Mouse (Mus musculus) cerebellum, adult 2 months (tissue): ENCODE measurements around the gene Rfx3. TPM values are rescaled to one million over a fixed set of nuclear protein-coding genes. Genes with fewer than 3 reads are reported as not detected.

Experiments used
- DNase-seq, 2 experiments: peaks; one replicate each; pipeline ENCODE4 v3.0.0; 2021
- H3K27ac ChIP-seq: fragments of 200-500 bp; 2 replicates; pipeline ENCODE4 v1.5.1; 2012; ENCODE audit warnings: low read length, control low read depth, inconsistent platforms; ENCODE audit not compliant: insufficient read depth
- H3K27me3 ChIP-seq: fragments of 200-500 bp; 2 replicates; pipeline ENCODE4 v1.6.1; 2012; ENCODE audit warnings: inconsistent platforms, mild to moderate bottlenecking, low read length, moderate library complexity; ENCODE audit not compliant: control insufficient read depth, insufficient read depth
- H3K4me1 ChIP-seq: fragments of 200-500 bp; 2 replicates; pipeline ENCODE4 v1.6.1; 2011; ENCODE audit warnings: low read length; ENCODE audit not compliant: control insufficient read depth, insufficient read depth
- H3K4me3 ChIP-seq: fragments of 200-500 bp; replicated peaks from 2 replicates; pipeline ENCODE3; 2011; ENCODE audit warnings: mild to moderate bottlenecking, low read depth, low read length, control low read depth; ENCODE audit not compliant: insufficient read depth
- CTCF ChIP-seq: fragments of 200-500 bp; IDR thresholded peaks from 2 replicates; pipeline ENCODE4 v1.5.1; 2011; ENCODE audit warnings: low read depth, mild to moderate bottlenecking, control low read depth, low read length, moderate library complexity, borderline replicate concordance; ENCODE audit not compliant: insufficient read depth
- POLR2A ChIP-seq: fragments of 200-500 bp; IDR thresholded peaks from 2 replicates; pipeline ENCODE4 v1.6.1; 2011; ENCODE audit warnings: low read length, control low read depth, borderline replicate concordance; ENCODE audit not compliant: insufficient read depth
- WGBS: fragments of 180-500 bp; shearing (Covaris S2); methylation state at CpG from one replicate; pipeline ENCODE4 v1.1.7; 2018; 5-methylcytosine and 5-hydroxymethylcytosine counted together
- polyA plus RNA-seq: library from polyadenylated mRNA; depleted of rRNA; stranded (reverse); fragments of >200 nt; gene quantifications from 2 replicates; pipeline ENCODE4 v1.2.3, GENCODE M21; 2012

Rfx3 gene
- polyA plus RNA-seq, 1 experiment: 7.8 TPM

DNA sequence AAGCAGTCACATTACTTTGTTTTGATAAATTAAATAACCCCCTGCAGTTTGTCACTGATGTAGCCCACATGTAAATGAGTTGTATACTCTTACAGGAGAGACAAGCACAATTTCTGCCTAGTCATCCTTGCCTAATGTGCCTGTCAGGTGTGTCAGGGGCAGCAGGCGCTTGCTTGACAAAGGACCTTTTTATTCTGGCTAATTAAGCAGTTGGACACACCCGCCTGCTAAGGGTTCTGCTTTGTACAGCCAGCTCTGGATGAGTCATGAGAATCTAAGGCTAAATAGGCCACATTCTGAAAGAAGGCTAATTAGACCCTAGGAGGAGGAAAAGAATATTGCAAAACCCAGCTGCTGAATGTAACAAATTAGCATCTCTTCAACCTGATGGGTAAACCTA is 106.3 kb downstream of the Rfx3 start:
- no peak for TF ChIP-seq CTCF
- no peak for TF ChIP-seq POLR2A
- H3K4me1 ChIP-seq: peaks cover 8% of the 10 kb centered on the region
- WGBS: 5% methylated on average over 2 of the region's 2 CpGs
- H3K27ac ChIP-seq: no peak overlapping the region
- peak; percentile 47 to 83 for DNase-seq
- no peaks in the 10 kb centered on the region for H3K27me3 ChIP-seq
- no peak overlapping the region for H3K4me3 ChIP-seq

DNA sequence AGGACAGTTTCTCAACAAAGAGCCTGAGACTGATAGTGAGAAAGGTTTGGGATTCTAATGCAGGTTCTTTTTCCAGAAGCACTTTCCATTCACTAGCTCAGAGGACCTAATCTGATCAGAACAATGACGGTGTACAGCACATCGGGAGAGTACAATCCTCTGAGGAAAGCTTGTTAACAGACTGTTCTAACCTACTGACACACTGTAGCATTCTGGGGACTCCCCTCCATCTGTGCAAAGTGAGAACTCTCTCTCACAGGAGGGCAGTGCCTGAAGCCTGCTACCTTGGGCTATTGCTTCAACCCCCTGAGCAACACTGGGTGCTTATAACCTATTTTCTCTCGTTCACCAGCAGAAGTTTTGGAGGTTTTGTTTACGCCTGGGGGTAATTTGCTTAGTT is 106.8 kb downstream of the Rfx3 start:
- DNase-seq: peak in 1 of 2 experiments; percentile 26
- TF ChIP-seq POLR2A: no peak
- TF ChIP-seq CTCF: no peak
- Histone ChIP-seq H3K27me3 (no peaks in the 10 kb centered on the region), H3K4me1 (peaks cover 8% of the 10 kb centered on the region), H3K27ac (0 out of 2 replicates have a peak overlapping the region, but pooled peaks have one; percentile 54), H3K4me3 (no peak overlapping the region)
- WGBS: 43% methylated on average over 4 of the region's 4 CpGs

DNA sequence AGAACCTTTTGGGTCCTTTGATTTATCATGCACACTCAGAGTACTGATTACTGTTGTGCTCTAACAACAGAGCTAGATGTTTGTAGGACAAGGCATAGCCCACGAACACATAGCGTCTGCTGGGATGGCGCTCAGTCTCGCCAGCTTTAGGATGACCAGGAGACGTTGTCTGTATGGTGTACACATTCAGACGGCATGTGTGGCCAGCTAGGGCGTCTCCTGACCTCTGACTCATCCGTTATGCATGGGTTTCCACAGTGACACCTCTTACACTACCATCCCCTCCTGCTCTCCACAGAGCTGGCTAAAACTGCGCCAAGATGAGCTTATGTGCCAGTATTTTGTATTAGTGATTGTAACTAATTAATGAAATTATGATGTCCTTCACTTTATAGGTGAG is 108.4 kb downstream of the Rfx3 start:
- TF ChIP-seq POLR2A (no peak), CTCF (no peak)
- WGBS: 90% methylated on average over 9 of the region's 9 CpGs
- H3K27me3 ChIP-seq: no peaks in the 10 kb centered on the region
- no peak for DNase-seq
- peaks cover 8% of the 10 kb centered on the region for H3K4me1 ChIP-seq
- no peak overlapping the region for H3K4me3 ChIP-seq
- H3K27ac ChIP-seq: no peak overlapping the region

DNA sequence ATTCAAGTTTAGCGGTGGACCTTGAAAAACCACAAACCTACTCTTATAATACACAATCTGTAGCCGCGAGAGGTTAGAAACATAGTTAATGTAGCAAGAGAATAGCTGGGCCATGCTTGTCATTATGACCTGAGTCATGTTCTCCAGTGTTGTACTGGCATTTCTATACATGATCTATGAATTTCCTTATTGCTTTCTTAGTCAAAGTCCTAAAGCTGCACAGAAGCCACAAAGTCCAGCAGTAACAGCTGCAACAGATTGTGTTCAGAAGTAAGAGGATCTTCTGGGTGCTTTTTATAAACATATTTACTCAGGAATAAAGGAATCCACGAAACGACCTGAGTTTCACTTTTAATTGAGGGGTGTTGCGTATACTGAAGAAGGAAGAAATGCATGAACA is 109.3 kb downstream of the Rfx3 start:
- no peak for DNase-seq
- 89% methylated on average over 6 of the region's 6 CpGs for WGBS
- Histone ChIP-seq H3K4me1 (peaks cover 8% of the 10 kb centered on the region), H3K4me3 (no peak overlapping the region), H3K27me3 (no peaks in the 10 kb centered on the region), H3K27ac (no peak overlapping the region)
- TF ChIP-seq CTCF (no peak), POLR2A (no peak)

DNA sequence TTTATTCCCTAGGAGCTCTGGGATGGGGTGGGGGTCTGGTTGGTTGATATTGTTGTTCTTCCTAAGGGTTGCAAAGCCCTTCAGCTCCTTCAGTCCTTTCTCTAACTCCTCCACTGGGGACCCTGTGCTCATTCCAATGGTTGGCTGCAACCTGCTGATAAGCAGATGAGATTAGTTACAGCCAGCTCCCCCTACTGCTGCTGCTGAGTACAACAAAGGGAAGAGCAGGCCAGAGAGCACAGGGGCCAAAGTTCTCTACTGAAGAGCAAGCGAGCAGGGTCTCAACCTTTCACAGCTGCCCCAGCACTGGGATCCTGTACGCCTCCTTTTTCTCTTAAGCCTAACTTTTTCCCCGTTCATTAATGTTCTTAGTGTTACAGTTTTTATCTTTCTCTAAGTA is 126.4 kb downstream of the Rfx3 start:
- WGBS: 93% methylated on average over 3 of the region's 3 CpGs
- no peak for DNase-seq

GRCm38 (mm10) chr19:27877429-27877828 is 133.5 kb downstream of the Rfx3 start:
- 91% methylated on average over 2 of the region's 2 CpGs for WGBS
- Histone ChIP-seq H3K4me1 (no peaks in the 10 kb centered on the region), H3K4me3 (no peak overlapping the region), H3K27me3 (no peaks in the 10 kb centered on the region), H3K27ac (no peak overlapping the region)
- no peak for DNase-seq
- TF ChIP-seq CTCF (no peak), POLR2A (no peak)

More for the DNA sequence above, 126.4 kb downstream of the Rfx3 start:
- TF ChIP-seq CTCF (no peak), POLR2A (no peak)
- Histone ChIP-seq H3K27ac (no peak overlapping the region), H3K4me3 (no peak overlapping the region), H3K4me1 (no peaks in the 10 kb centered on the region), H3K27me3 (no peaks in the 10 kb centered on the region)

DNA sequence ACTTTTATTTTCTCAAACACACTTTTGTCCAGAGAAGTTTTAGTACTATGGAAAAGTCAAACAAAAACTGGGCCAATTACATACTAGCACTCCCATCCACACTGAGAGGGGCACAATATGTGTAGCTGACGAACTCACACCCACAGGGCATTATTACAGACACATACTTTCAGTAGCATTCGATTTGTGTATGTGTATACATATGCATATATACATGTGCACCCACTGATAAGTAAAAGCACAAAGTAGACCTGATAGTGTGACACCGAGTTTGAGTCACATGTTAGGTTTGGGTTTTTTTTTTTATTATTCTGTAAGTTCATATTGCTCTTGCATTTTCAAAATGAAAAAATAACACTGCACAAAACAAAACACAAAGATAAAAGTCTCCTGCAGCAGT is 140.2 kb downstream of the Rfx3 start:
- H3K27me3 ChIP-seq: no peaks in the 10 kb centered on the region
- H3K27ac ChIP-seq: no peak overlapping the region
- no peak for DNase-seq
- no peak overlapping the region for H3K4me3 ChIP-seq
- WGBS: 91% methylated on average over 3 of the region's 3 CpGs
- TF ChIP-seq CTCF (no peak), POLR2A (no peak)
- no peaks in the 10 kb centered on the region for H3K4me1 ChIP-seq

DNA sequence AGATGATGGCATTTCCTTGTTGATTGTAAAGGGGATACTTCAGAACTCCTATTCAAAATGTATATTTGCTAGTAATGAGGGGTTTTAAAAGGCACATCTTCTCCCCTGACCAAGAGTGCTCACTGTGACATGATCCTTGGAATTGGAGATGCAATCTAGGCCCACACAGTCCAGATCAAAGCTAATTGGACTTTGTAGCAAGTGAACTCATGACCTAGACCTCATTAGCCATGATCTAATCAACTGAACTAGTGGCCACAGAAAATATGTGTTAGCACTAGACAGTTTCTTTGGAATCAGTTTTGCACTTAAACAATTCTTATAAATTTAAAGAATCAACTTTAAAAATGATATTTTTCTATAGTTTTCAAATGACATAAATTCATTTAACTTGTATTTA is 151.3 kb downstream of the Rfx3 start:
- Histone ChIP-seq H3K27ac (no peak overlapping the region), H3K4me1 (no peaks in the 10 kb centered on the region), H3K4me3 (no peak overlapping the region), H3K27me3 (no peaks in the 10 kb centered on the region)
- DNase-seq: no peak
- TF ChIP-seq POLR2A: no peak
- no peak for TF ChIP-seq CTCF

- no peak for DNase-seq
- Histone ChIP-seq H3K4me1 (no peaks in the 10 kb centered on the region), H3K27ac (no peak overlapping the region), H3K4me3 (no peak overlapping the region), H3K27me3 (no peaks in the 10 kb centered on the region)
- TF ChIP-seq POLR2A (no peak), CTCF (no peak)
- WGBS: 82% methylated on average over 1 of the region's 1 CpGs
Observed at GRCm38 (mm10) chr19:27848946-27849345, 162.0 kb downstream of the Rfx3 start.
